Mouse (Mus musculus) 416B (cell line): ENCODE measurements around the gene Esr1.

Experiments
- DNase-seq: peaks from one replicate; pipeline ENCODE4 v3.0.0; 2011; ENCODE audit warnings: low read depth

Esr1 gene

DNA sequence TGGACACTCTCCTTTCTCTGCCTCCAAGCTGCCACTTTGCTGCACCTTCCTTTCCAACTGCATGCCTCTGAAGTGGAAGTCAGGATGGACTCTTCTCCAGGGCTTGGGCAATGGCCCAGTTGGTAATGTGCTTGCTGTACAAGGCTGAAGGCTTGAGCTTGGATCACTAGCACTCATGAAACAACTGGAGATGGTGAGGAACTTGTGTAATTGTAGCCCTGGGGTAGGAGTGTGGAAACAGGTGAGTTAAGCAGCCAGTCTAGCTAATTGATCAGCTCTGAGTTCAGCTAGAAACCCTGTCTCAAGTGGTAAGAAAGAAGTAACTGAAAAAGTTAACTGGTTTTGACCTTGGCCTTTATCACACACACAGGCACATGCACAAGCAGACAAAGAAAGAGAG lies 229.6 kb downstream of the Esr1 start:
- DNase-seq, result no peak

DNA sequence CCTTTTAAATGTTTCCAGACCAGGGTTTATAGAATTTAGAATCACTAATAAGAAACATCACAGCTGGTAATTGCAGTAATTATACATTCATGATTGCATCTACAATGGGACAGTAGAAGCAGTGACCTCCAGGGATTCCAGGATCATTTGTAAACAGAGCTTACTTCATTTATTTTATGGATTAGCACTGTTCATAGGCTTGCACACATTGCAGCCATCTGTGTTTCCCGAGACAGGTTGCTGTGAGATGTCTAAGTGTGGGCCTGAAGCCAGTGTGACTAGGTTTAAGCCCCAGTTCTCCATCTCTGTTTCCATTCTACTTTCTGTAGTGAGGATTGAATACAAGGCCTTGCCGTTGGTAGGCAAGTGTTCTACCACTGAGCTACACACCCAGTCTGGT lies 236.1 kb downstream of the Esr1 start:
- no peak for DNase-seq

DNA sequence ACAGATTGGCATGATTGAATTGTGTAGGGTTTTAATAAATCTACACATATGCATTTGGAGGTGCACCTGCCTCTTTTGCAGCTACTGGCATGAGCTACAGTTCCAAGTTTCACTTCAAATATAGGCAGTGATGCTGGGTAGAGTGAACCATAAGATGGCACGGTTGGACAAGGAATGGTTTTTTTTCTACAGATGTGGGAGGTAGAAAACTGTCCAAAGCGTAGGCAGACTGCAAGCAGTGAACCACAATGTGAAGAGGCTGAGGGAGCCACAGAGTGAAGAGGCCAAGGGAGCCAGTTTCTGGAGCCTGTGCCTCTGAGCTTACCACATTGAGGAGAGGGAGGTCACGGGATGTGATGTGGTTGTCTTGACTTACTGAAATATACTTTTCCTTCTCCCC lies 238.5 kb downstream of the Esr1 start:
- DNase-seq, result no peak

DNA sequence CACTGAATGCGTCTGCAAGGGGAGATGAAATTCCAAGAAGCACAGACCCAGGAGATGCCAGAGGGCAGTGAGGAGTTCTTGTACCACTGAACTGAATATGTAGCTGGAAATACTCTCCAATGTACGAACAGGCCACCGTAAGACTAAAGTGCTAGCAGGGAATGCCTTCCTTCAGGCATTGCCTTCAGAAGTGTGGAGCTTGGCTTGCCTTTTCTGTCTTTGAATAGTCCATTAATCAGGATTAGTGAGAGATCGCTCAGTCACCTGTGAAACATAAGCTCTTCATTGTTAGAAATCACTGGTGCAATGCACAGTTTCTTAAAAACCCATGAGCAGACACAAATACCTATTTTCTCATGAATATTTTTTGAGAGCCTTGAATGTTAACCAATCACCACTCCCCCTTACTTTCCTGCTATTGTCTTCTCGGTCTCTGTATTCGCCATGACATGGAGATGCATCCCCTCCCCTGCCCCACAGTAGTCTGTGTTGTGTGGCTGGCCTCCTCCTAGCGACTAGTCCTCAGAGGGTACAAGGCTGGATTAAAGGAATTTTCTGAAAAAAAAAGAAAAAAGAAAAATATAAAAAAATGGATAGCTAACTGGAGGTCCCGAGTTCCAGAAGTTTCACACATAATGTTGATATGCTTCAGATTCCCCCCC lies 263.8 kb downstream of the Esr1 start:
- DNase-seq, result no peak

DNA sequence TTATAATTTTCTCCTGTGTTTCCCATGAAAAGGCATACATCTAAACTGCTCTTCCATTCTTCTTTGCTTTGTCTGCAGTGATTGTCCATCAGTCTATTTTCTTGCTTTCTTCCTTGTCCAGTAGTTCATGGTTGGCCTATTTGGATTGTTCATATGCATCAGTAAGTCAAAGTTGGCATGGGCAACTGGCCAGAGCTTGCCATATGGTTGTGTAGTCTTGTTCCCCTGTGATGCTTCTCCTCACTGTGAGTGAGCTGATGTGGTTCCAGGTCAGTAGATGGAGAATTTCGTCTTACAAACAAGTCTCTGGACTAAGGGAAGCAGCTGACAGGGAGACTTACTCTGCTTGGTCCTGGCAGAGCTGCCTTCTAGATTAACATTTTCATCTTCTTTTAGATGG lies 270.0 kb downstream of the Esr1 start:
- DNase-seq, result no peak

DNA sequence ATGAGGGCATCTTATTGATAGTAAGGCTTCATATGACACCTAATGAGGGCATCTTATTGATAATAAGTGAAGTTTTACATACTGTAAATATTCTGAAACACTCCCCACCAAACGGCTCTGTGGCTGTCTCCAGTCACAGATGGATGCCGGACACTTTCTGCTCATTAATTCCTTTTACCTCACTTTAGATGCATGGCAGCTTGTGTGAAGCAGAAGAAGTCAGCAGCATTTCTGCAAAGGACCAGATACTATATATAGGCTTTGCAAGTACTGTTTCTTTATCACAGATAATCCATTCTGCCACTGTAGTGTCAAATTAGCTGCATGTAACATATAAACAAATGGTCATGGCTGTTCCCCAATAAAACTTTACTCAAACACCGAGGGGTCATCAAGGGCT lies 274.1 kb downstream of the Esr1 start:
- DNase-seq, result no peak

DNA sequence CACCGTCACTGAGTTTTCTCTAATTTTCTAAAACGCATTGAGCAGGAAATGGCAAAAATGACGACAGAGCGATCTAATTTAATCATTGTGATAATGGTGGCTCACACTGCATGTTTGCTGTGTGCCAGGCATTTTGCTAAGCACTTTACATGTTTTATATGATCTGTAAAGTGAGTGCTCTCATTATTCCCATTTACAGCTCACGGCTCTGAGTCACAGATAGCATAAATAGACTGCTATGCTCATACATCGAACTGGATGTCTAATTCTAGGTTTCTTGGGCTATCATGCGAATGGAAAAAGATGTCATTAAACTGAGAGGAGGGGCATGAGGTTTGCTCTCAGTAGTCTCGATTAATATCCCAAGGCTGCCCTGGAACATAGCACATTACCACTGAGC lies 274.6 kb downstream of the Esr1 start:
- DNase-seq, result no peak

DNA sequence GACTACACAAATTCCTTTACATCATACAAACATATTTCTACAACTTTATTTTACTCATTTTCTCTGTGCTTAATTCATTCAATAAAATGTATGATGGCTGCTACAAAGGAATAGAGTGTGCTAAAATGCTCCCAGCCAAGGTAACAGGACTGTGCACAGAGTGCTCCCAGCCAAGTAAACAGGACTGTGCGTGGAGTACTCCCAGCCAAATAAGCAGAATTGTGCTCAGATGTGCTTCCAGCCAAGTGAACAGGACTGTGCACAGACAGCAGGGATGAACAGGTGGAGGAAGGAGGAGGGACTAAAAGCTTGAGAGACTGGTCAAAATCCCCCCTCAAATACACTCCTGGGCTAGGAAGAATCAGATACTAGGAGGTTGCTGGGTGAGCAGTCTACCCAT lies 282.1 kb downstream of the Esr1 start:
- DNase-seq, result no peak

DNA sequence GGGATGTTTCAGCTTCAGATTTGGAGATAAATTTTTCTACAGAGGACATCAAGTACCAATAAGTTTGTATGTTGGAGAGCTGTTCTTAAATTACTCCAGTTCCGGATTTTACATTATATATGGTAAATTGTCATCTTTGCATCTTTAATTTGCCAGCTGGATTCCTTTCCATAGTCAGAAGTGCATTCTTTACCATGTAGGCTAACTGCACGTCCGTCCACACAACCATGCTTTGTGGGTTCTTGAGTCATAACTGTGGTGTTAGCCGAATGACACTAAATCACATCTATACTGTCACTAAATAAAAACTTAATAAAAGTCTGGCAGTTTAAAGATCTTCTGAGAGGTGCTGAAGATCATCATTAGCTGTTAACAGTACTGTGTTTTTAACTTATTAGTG lies 286.4 kb downstream of the Esr1 start:
- no peak for DNase-seq

DNA sequence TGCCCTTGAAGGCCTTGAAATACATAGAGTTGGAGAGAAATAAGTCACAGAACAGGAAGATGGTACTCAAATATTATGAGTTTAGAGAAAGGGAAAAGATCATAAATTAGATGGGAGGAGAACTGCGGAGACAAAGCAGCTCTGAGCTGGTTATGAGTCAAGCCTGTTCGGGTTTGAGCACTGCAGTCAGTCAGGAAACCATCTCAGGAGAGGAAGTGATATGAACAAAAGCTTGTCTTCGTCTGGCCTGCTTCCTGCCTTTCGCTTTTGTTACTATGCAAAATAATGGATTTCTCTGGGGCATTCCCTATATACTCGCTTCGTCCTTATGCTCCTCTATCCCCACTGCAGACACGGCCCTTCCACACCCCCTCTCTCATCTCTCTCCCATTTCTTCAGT lies 288.9 kb downstream of the Esr1 start:
- peak; percentile 63 for DNase-seq

DNA sequence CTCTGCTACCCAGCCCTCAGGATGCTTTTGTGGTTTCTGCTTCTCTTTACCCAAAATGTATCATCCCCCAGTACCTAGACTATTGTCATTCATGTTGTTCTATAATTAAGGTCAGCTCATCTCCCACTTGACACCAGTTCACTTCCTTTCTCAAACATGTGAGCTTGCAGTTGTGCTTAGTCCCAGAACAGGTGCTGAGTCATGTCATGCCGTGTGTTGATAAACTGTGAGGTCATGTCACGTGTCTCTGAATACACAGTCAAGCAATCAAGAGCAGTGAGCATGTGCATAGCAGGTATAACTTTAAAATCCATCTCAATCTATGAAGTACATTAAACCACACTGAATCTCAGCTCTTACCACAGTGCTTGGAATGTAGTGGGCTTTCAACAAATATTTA lies 297.9 kb downstream of the Esr1 start:
- DNase-seq, result peak; percentile 27

DNA sequence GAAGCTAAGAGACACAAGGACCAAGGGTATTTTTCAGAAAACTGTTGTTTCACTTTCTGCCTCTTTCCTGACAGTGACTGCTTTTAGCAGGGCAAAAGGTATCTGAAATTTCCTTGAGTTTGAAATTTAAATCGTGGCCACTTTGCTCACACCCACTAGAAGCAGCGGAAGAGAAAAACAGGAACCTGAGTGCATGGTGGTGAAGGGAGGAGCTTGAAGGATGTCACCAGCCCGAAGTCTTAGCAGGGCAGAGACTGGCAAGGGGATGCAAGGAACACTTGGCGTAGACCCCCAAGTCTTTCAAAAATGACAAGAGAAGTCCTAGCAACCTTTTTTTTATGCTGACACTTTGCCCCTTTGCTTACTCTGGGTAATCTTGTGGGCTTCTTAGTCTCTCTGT lies 299.1 kb downstream of the Esr1 start:
- DNase-seq, result peak; percentile 3

DNA sequence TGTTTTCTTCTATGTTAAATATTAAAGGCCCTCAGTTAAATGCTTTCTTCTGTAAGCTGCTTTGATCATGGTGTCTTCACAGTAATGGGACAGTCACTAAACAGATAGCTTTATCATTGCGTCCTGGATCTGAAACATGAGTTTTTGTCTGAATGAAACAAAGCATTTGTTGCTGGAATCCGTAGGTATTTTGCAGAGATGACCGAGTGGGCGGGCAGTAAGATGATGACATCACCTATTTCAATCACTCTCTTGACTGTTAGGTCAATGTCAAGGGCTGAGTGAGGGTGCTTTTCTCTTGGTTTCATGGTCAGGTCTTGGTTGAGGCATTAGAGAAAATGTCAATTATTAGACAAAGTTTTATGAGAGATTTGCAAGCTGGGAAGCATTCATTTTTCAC lies 307.7 kb downstream of the Esr1 start:
- no peak for DNase-seq

DNA sequence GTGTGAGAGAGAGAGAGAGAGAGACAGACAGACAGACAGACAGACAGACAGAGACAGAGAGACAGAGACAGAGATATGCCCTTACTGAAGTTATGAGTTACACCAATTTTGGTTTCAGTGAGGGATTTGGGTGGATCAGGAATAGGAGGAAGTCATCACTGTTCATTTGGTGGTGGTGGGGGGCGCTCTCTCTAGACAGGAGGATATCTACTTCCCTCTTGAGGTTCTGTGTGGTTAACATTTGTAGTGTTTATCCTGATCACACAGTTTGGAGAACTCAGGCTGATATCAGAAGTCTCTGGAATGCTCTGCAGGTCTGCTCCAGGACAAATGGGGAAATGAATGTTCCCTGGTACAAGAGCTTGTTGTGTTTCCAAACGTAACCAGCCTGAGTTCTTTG lies 312.2 kb downstream of the Esr1 start:
- no peak for DNase-seq

DNA sequence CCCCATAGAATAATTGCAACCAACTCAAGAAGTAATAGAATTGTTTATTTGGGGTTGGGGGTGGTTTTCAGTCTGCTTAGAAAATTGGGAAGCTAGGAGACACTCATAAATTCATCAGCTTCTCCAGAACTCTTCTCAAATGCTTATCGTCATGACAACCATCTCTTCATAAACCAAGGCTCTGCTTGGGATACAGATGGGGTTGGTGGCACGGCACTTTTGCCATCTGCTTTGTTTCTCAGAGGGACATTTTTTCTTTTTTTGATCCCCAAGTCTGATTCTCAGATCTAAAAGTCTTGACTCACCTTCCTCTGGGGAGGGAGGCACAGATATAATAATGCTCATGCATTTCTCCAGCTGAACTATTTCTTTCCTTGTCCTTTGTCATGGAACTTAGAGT lies 313.0 kb downstream of the Esr1 start:
- no peak for DNase-seq

DNA sequence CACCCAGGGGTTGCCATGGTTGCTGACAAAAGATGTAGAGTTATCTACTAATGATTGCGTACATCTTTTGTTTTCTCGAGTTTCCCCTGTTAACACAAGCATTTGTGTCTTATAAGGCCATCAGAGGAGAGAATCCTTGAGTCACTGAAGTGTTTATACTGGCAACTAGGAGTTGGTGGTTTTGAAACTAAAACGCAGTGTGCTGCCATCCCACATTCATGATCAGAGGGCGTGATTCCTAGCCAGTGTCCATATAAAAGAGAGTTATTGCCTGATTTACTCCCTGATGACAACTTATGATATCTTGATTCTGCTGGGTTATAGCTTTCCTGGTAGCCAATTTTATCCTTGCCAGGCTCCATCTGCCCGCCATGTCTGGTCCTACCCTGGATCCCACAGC lies 331.8 kb downstream of the Esr1 start:
- DNase-seq, result no peak

DNA sequence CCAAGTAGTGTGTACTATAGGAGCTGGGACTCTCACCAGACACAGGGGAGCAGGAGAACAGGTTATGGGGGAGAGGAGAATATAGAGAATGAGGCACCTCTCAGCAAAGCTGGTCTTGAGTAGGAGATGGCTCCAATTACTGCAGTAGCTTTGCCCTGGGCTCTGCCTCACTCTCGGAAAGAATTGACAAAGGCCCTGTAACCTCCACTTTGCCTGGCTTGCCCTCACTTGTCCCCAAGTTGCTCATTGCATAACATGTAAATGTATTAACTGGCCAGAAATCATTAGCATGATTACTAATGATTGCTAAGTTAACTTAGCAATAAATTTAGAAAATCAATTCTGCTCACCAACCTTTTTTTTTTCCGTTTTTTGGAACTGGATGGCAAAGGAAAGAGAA lies 333.3 kb downstream of the Esr1 start:
- DNase-seq, result no peak

DNA sequence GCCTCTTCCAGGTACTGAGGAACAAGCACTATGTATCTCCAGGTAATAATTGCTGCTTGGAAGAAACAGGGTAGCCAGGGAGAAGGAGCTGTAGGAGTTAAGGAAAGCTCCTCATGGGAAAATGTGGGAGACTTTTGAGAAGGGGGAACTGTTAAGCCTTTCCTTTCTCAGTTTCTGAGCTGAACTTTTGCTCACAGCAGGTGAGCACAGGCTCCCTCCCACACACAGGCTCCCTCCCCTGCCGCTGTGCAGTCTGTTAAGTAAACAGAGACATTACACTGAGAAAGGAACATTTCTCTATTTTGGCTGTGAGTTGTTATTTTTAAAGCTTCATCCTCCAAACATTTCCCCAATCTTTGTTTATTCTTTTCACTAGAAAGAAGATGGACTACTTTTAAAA lies 354.4 kb downstream of the Esr1 start:
- DNase-seq, result no peak

DNA sequence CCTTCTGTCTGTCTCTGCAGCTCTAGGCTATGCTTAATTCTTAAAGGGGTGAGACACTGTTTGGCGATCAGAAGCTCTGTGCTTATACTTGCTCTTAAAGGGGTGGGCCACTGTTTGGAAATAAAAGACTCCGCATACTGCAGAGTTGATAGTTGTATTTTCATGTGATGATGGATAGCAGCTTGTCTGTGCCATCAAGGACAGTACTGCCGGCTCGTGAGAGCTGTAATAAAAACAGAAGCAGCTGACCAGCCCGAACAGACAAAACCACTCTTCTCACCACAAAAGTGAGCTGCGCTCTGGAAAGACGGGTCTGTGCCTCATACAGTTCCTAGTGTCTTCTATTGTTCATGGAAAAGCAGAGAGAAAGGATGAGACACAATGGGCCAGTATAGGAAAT lies 359.8 kb downstream of the Esr1 start:
- no peak for DNase-seq

DNA sequence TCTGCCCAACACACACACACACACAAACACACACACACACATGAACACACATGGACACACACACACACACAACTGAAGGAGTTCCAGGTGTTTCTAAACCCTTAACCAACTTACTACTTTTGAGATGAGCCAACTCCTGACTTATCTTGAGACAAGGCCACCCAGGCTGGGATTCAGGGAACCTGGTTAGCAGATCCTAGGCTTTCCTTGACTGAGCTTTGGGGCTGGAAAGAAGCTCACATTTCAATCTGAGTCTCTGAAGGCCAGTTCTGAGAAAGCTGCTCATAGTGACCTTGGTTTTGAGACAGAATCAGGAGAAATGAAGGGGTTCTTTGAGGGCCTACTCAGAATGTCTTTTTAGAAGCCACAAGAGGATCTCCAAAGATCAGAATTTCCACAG lies 360.2 kb downstream of the Esr1 start:
- no peak for DNase-seq

DNA sequence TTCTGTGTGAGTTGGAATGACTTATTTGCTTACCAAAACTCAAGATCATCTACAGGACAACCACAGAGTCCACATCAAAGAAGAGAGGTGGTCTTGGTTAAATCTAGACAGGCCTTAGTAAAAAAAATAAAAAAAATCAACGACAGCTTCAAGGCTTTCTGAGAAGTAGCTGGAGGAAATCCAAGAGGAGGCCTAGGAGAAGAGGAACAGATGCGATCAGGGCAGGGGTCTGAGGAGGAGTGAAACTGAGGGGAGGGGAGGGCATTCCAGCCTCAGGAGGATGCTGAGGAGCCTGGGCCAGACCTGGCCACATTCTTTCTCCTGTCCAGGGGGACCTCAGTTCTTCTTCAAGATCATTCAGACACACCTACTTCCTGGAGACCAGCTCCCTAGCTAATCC lies 360.6 kb downstream of the Esr1 start:
- no peak for DNase-seq

DNA sequence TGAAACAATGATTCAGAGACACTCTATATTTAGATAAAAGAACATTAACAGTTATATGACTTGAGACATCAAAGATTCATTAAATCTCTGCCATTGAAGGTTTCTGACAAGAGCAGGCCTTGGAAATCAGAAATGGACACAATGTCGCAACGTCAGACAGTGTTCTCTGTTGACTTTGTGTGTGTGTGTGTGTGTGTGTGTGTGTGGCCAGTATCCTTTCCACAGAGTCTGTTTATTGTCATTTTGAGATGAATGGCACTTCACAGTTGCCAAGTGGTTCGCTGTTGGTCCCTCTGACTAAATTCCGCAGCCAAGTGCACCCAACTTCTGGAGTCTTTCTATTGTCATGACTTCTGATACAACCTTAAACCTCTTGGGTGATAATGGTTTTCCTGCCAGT lies 362.9 kb downstream of the Esr1 start:
- no peak for DNase-seq

DNA sequence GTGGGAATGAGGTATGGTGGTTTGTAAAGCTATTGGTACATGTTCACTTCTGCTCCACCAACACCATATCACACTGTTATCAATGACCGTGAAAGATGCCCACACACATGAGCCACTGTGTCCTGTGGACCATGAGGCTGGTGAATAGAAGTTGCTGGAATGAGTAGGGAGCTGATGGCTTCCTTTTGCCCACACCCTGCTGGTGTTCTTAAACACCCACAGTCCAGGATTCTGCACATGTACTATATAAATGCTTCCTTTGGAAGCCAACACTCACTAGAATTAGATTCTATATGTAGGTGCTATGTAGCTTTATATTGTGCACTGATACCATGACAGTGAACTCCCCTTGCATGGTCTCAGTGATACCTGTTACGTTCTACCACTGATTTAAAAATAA lies 365.2 kb downstream of the Esr1 start:
- DNase-seq, result no peak

DNA sequence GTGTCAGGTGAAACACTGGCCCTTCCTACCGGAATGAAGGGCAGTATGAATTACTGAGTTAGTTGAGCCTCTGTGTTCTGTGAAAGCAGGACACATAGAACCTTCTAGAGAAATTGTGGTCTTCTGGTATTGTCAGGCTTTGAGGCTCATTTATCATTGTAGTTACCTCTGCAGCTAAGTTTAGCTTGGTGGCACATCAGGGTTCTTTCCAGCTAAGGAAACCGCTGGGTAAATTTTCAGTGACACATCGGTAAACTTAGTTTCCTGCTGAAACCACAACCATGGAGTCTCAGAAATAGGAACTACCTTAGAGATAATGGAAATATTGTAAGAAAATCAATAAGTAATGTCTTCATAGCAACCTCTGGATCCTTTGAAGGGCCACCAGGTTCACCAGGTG lies 366.0 kb downstream of the Esr1 start:
- DNase-seq, result peak; percentile 84

DNA sequence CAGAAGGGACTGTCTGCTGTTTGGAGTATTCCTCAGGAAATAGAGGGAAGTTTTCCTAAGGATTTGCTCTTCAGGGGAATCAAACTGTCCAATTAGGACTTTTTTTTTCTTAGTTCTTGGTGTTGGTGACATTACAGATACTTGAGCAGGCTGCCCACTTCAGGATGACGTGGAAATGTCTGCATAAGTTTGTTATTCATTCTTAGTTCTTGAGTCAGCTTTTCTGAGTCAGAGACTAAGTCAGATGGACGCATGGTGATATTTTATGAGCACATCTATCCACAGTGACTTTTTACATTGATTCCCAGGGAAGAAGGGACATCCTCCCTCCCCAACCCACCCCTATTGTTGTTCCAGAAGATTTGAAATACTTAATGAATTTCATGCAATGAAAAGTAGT lies 372.5 kb downstream of the Esr1 start:
- DNase-seq, result no peak
